Mouse (Mus musculus) macrophage (primary cell): ENCODE measurements around the gene AC140267.1. TPM values are rescaled to one million over a fixed set of nuclear protein-coding genes. Genes with fewer than 3 reads are reported as not detected.

Experiments used
- H3K27ac ChIP-seq: fragments of 350-480 bp; formaldehyde crosslinking; 2 replicates; pipeline ENCODE4 v1.9.0; 2021
- H3K36me3 ChIP-seq: fragments of 350-480 bp; formaldehyde crosslinking; 2 replicates; pipeline ENCODE4 v1.9.0; 2021; ENCODE audit errors: inconsistent target
- H3K4me3 ChIP-seq: fragments of 350-480 bp; formaldehyde crosslinking; 2 replicates; pipeline ENCODE4 v1.9.0; 2021; ENCODE audit errors: inconsistent target
- H3K79me2 ChIP-seq: fragments of 350-480 bp; formaldehyde crosslinking; 2 replicates; pipeline ENCODE4 v1.9.0; 2021; ENCODE audit errors: inconsistent target
- WGBS: methylation state at CpG from one replicate; pipeline ENCODE4 v1.1.7; 2026; ENCODE audit warnings: inconsistent platforms; ENCODE audit not compliant: missing documents; 5-methylcytosine and 5-hydroxymethylcytosine counted together
- polyA plus RNA-seq: library from polyadenylated mRNA; stranded (reverse); fragments of 250-400 nt; gene quantifications from 3 replicates; pipeline ENCODE4 v1.2.4, GENCODE M21; 2018; ENCODE audit warnings: inconsistent platforms

The AC140267.1 gene
- polyA plus RNA-seq, 1 experiment from 2014 or later = not detected

DNA sequence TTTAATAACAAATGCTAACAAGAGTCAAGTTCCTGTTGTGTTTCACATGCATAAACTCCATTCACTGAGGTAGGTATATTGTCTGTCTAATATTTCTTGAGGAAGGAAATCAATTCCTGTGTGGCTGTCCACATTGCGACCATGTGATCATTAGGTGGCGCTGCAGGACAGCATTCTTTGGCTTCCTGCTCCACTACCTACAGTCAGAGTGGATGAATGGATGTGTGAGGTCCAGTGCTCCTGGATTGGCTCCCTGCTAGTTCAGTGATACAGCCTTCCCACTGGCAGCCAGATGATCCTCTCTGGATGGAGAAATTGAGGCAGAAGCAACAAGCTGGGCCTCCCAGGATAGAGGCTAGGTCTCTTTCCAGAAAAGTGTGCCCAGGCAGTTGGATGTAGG, 30.6 kb downstream of the AC140267.1 start:
- 6% methylated on average over 2 of the region's 2 CpGs for WGBS
- Histone ChIP-seq H3K79me2 (peaks cover 24% of the 10 kb centered on the region), H3K4me3 (no peak overlapping the region), H3K27ac (no peak overlapping the region), H3K36me3 (no peaks in the 10 kb centered on the region)

DNA sequence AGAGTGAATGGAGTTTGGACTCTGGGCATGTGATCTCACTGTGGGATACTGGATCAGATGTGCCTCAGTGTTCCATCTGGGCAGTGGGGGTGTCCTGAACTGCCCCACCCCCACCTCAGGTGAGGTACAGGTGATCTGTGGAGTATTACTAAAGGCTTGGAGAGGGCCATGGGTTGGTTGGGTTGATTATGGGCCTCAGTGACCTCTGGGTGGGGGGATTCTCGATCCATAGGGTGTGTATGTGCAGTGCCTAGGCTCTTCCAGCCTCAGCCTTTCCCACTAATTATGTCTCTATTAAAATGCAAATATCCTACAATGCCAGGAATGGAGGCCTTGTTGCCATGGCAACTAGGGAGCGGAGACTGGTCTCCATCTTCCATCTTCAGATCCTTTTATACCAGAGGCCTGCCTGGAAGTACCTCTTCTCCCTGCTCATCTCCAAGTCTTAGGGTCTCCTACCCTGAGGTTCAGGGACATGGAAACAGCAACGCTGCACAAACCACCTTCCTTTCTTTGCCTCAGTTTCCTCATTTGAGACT, 36.3 kb downstream of the AC140267.1 start:
- WGBS = 85% methylated on average over 3 of the region's 3 CpGs
- no peaks in the 10 kb centered on the region for H3K36me3 ChIP-seq

DNA sequence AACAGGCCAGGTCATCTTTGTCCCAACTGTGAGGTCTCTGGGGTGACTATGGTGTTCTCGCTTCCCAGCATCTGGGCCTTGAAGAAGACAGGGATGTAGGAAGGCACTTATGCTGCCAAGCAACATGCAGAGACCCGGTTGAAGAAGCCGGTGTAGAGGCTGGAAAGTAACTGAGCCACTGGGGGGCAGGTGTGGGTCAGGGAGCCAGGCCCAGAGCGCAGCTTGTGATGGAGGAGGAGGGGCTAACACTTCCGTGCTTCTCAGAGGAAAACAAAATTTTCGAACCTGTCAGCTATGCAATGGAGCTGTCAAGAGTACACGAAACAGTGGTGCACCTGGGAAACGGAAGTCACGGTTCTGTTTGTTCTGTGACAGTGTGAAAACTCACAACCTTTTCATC, 41.5 kb downstream of the AC140267.1 start:
- 47% methylated on average over 9 of the region's 9 CpGs for WGBS
- no peaks in the 10 kb centered on the region for H3K36me3 ChIP-seq
- no peaks in the 10 kb centered on the region for H3K79me2 ChIP-seq
- no peak overlapping the region for H3K4me3 ChIP-seq
- no peak overlapping the region for H3K27ac ChIP-seq

More for the DNA sequence above, 36.3 kb downstream of the AC140267.1 start:
- H3K27ac ChIP-seq = no peak overlapping the region
- H3K4me3 ChIP-seq = no peak overlapping the region
- no peaks in the 10 kb centered on the region for H3K79me2 ChIP-seq

DNA sequence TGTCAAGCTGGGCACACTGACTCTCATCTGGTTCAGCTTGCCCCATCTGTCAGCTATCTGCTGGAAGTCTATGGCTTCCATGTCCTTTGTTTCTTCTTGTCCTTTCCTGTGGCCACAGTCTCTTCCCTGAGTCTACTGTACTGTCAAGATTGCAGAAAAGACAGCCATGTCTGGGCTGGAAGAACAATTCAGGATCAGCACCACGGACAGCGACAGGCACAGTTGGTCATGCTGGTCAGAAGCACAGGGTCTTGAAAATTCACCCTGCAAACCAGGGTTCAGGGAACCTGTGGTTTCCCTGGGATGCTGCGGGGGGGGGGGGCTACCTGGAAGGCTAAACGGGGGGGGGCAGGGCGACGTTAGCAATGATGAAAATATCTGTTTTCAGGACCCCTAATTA, 42.0 kb downstream of the AC140267.1 start:
- 12% methylated on average over 5 of the region's 6 CpGs for WGBS
- Histone ChIP-seq H3K36me3 (no peaks in the 10 kb centered on the region), H3K4me3 (no peak overlapping the region), H3K27ac (no peak overlapping the region), H3K79me2 (no peaks in the 10 kb centered on the region)

DNA sequence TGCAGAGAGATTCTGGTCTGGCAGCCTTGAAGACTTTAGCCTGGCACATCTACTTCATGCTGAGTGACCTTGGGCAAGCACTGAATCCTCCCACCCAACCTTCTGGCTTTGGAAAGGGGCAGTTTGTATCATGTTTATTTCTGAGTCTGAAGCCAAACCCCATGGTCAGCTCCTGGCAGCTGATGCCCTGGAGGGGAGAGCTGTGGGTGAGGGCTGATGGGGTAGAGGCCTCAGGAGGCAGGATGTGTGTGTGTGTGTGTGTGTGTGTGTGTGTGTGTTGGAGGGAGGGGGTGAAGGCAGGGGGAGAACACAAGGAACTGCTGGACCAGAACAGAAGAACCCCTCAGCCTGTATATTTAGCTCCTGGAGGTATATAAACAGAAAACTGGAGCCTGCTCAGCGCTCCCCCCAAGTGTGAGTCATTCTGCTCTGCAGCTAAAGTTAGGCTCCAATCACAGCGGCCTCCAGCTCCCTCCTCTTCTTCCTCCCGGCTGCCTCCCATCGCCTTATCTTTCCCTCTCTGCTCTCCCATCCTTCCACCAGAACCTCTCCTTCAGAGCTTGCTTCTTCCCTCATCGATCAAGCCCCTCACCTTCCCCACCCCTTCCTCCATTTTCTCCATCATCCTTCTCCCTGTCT, 42.6 kb downstream of the AC140267.1 start:
- WGBS = 67% methylated on average over 5 of the region's 5 CpGs
- Histone ChIP-seq H3K79me2 (no peaks in the 10 kb centered on the region), H3K27ac (no peak overlapping the region), H3K4me3 (no peak overlapping the region), H3K36me3 (no peaks in the 10 kb centered on the region)

DNA sequence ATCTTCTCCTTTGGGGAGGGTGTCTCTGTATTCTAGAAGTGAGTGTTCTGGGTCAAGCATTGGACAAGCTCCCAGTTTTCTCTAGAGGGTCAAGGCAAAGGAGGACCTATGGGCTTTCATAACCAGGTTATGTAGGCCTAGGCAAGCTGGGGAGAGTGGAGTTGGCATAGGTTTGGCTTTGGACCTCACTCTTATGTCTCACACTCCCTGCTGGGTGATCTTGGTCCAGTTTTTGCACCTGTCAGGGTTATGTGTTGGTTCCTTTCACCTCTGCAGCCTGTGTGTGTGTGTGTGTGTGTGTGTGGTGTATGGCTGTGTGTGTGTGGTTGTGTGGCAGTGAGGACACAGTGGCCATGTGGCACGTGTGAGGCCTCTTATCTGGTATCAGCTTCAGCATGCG, 43.4 kb downstream of the AC140267.1 start:
- H3K36me3 ChIP-seq = no peaks in the 10 kb centered on the region
- no peaks in the 10 kb centered on the region for H3K79me2 ChIP-seq
- no peak overlapping the region for H3K4me3 ChIP-seq
- no peak overlapping the region for H3K27ac ChIP-seq
- 100% methylated on average over 1 of the region's 2 CpGs for WGBS

DNA sequence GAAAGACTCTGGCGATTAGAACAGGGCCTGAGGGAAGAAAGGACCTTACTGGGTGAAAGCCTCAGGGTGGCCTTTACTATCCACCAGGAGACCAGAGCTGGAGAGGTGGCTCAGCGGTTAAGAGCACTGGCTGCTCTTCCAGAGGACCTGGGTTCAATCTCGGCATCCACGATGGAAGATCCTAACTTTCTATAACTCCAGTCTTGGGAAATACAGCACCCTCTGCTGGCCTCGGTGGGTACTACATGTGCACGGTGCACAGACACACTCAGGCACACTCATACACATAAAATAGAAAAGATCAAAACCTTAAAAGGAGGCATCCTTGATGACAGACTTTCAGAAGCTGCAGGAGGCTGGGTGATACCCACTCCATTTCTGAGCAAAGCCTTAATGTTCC, 45.0 kb downstream of the AC140267.1 start:
- no peak overlapping the region for H3K27ac ChIP-seq
- H3K4me3 ChIP-seq = no peak overlapping the region
- WGBS = 23% methylated on average over 6 of the region's 6 CpGs
- H3K36me3 ChIP-seq = no peaks in the 10 kb centered on the region
- H3K79me2 ChIP-seq = no peaks in the 10 kb centered on the region

Other genes starting within 250 kb of the AC140267.1 start
- 10.0 to 24.1 TPM (median 11.9 TPM) in 3 replicates for gene Pdgfb, start 220.9 kb upstream of the AC140267.1 start, polyA plus RNA-seq
- 139 to 428 TPM (median 314 TPM) in 3 replicates for gene Syngr1, start 144.5 kb upstream of the AC140267.1 start, polyA plus RNA-seq
- gene Rpl3, start 144.0 kb upstream of the AC140267.1 start, polyA plus RNA-seq = 633 to 940 TPM (median 770 TPM) in 3 replicates
- 10.5 to 14.4 TPM (median 12.8 TPM) in 3 replicates for gene Tab1, start 102.7 kb upstream of the AC140267.1 start, polyA plus RNA-seq
- gene Mgat3, start 62.1 kb upstream of the AC140267.1 start, polyA plus RNA-seq = 0.03 TPM in 1 of 3 replicates, not detected in the others
- 11.6 to 15.1 TPM (median 13.3 TPM) in 3 replicates for gene Mief1, start 1.8 kb upstream of the AC140267.1 start, polyA plus RNA-seq
- 80.3 to 97.1 TPM (median 95.4 TPM) in 3 replicates for gene Atf4, start 19.3 kb downstream of the AC140267.1 start, polyA plus RNA-seq
- 26.4 to 49.1 TPM (median 28.5 TPM) in 3 replicates for gene Rps19bp1, start 28.5 kb downstream of the AC140267.1 start, polyA plus RNA-seq
- gene Cacna1i, start 51.4 kb downstream of the AC140267.1 start, polyA plus RNA-seq = not detected in 3 replicates